Mouse (Mus musculus): ENCODE measurements at regions not wholly inside any gene's neighbourhood (a gene's known extent, or its start where the extent isn't known, plus 50 kb on each side); places are given as distances from the start of the nearest gene placed in this dataset.

- no peak for TF ChIP-seq CTCF (IDR thresholded peaks at IDR 0.05; ENCODE audit: borderline replicate concordance, extremely low read depth, insufficient read depth, insufficient read length)
- TF ChIP-seq POLR2A (IDR thresholded peaks at IDR 0.05; ENCODE audit: borderline replicate concordance, extremely low read depth, insufficient read depth, insufficient read length, poor library complexity, severe bottlenecking) = no peak
Observed at GRCm38 (mm10) chr13:44473200-44473599, 256.1 kb upstream of the Jarid2 start.

All from brain, embryonic 14.5 days (tissue).